8 mouse cellular contexts compared by ENCODE assay signal in genomic region chr2:170450933-170451332, GRCm38 (mm10). TPM values are rescaled to one million over a fixed set of nuclear protein-coding genes. Genes with fewer than 3 reads are reported as not detected.
A peak's percentile ranks its signal among the peaks of the same experiment; 100 is the strongest.
DNase-seq lines count a peak whose midpoint lies in the region; ATAC-seq and TF ChIP-seq lines count a peak whose summit lies in the region.

No protein-coding gene starts in this region.

- no peaks in the 10 kb centered on the region for H3K4me1 ChIP-seq in embryonic facial prominence, embryonic 12.5 days
- peaks cover 8% of the 10 kb centered on the region; the same call in 1 of the 2 replicates for H3K4me1 ChIP-seq in kidney, embryonic 15.5 days
- 0 out of 2 replicates have a peak, but pooled peaks cover 1% of the 10 kb centered on the region for H3K4me1 ChIP-seq in liver, adult 2 months (ENCODE audit: control insufficient read depth, insufficient read depth, low read length)

- H3K27ac ChIP-seq in embryonic facial prominence, embryonic 12.5 days, result no peak overlapping the region
- no peak overlapping the region for H3K27ac ChIP-seq in kidney, embryonic 15.5 days
- H3K27ac ChIP-seq in liver, adult 2 months (replicated peaks; ENCODE audit: insufficient read depth, low read depth, low read length), result no peak overlapping the region

- no peak overlapping the region for H3K9ac ChIP-seq in embryonic facial prominence, embryonic 12.5 days
- H3K9ac ChIP-seq in kidney, embryonic 15.5 days, result no peak overlapping the region
- H3K9ac ChIP-seq in liver, adult 2 months (ENCODE audit: low read depth, low read length), result no peak overlapping the region

- H3K4me2 ChIP-seq in embryonic facial prominence, embryonic 12.5 days (replicated peaks), result peak overlapping the region; percentile 18; the same call in 1 of the 2 replicates
- peak overlapping the region; percentile 37; the same call in 1 of the 2 replicates for H3K4me2 ChIP-seq in kidney, embryonic 15.5 days
- H3K4me2 ChIP-seq in myocyte (ENCODE audit: low read depth), result peak overlapping the region; percentile 28

- H3ac ChIP-seq in myocyte (ENCODE audit: control insufficient read depth, insufficient read length), result no peak overlapping the region

- H3K36me3 ChIP-seq in embryonic facial prominence, embryonic 12.5 days, result no peaks in the 10 kb centered on the region
- H3K36me3 ChIP-seq in kidney, embryonic 15.5 days, result no peaks in the 10 kb centered on the region
- no peaks in the 10 kb centered on the region for H3K36me3 ChIP-seq in liver, adult 2 months (ENCODE audit: control insufficient read depth, insufficient read depth, low read length)
- H3K36me3 ChIP-seq in myocyte (ENCODE audit: control insufficient read depth, insufficient read depth), result no peaks in the 10 kb centered on the region
- no peaks in the 10 kb centered on the region for H3K36me3 ChIP-seq in splenic B cell, adult 2 months (ENCODE audit: control insufficient read depth, insufficient read depth, low read length, poor library complexity, severe bottlenecking)

- DNase-seq in 3T3-L1 (ENCODE audit: low read depth, low spot score), result peak; percentile 88
- DNase-seq in adrenal gland, postnatal 14 days, result peak; percentile 83
- peak; percentile 28 to 63 for DNase-seq in heart, adult 9 months (ENCODE audit: low spot score in 2 of 2)
- peak; percentile 81 for DNase-seq in liver, adult 2 months (ENCODE audit: extremely low read depth, low read depth, low spot score)
- peak; percentile 76 for DNase-seq in splenic B cell, adult 2 months (ENCODE audit: low read depth, low spot score)

- no peaks in the 10 kb centered on the region for H3K79me2 ChIP-seq in liver, adult 2 months (ENCODE audit: control insufficient read depth, insufficient read depth, low read length)
- H3K79me2 ChIP-seq in myocyte (ENCODE audit: control insufficient read depth, insufficient read depth), result no peaks in the 10 kb centered on the region

- no peaks in the 10 kb centered on the region for H3K9me3 ChIP-seq in embryonic facial prominence, embryonic 12.5 days
- H3K9me3 ChIP-seq in kidney, embryonic 15.5 days (replicated peaks), result no peaks in the 10 kb centered on the region

- ATAC-seq in embryonic facial prominence, embryonic 12.5 days (ENCODE audit: insufficient number of reproducible peaks, insufficient read depth, low FRiP score, low TSS enrichment), result no peak
- ATAC-seq in kidney, embryonic 15.5 days (replicated peaks; ENCODE audit: low FRiP score), result peak; percentile 33

- peak; percentile 87 for TF ChIP-seq CTCF in liver, adult 2 months (IDR thresholded peaks at IDR 0.05; ENCODE audit: low read depth, low read length)

- H3K27me3 ChIP-seq in embryonic facial prominence, embryonic 12.5 days, result no peaks in the 10 kb centered on the region
- H3K27me3 ChIP-seq in kidney, embryonic 15.5 days, result peaks cover 16% of the 10 kb centered on the region; the same call in 1 of the 2 replicates
- H3K27me3 ChIP-seq in liver, adult 2 months (ENCODE audit: control insufficient read depth, insufficient read depth, low read length), result no peaks in the 10 kb centered on the region
- peaks cover 19% of the 10 kb centered on the region for H3K27me3 ChIP-seq in myocyte (ENCODE audit: control insufficient read depth, insufficient read depth, insufficient read length)
- H3K27me3 ChIP-seq in splenic B cell, adult 2 months (ENCODE audit: control insufficient read depth, insufficient read depth, low read length, poor library complexity, severe bottlenecking), result no peaks in the 10 kb centered on the region; the same call in 1 of the 2 replicates

- WGBS in embryonic facial prominence, embryonic 12.5 days, result 8% methylated on average over 9 of the region's 9 CpGs
- WGBS in kidney, embryonic 15.5 days, result 8% methylated on average over 9 of the region's 9 CpGs
- WGBS in liver, adult 2 months, result 5% methylated on average over 9 of the region's 9 CpGs

- no peak for TF ChIP-seq POLR2A in liver, adult 2 months (IDR thresholded peaks at IDR 0.05; ENCODE audit: extremely low read depth, insufficient read depth, low read length)
- TF ChIP-seq POLR2A in myocyte (IDR thresholded peaks at IDR 0.05; ENCODE audit: insufficient read length, low read depth), result no peak

- no peak overlapping the region for H3K4me3 ChIP-seq in embryonic facial prominence, embryonic 12.5 days
- no peak overlapping the region for H3K4me3 ChIP-seq in kidney, embryonic 15.5 days (replicated peaks)
- H3K4me3 ChIP-seq in liver, adult 2 months (ENCODE audit: insufficient read depth, low read depth, low read length), result no peak overlapping the region
- H3K4me3 ChIP-seq in myocyte, result no peak overlapping the region

TF ChIP-seq in myocyte, 11 proteins besides CTCF, POLR2A, EP300 and RAD21:
- TF ChIP-seq TCF12 (IDR thresholded peaks at IDR 0.05; ENCODE audit: insufficient read depth, poor library complexity, severe bottlenecking) (no peak), USF1 (IDR thresholded peaks at IDR 0.05; ENCODE audit: low read depth) (no peak), E2F4 (IDR thresholded peaks at IDR 0.05; ENCODE audit: insufficient read depth) (no peak), CEBPB (IDR thresholded peaks at IDR 0.05; ENCODE audit: insufficient read depth, poor library complexity, severe bottlenecking) (no peak), POLR2AphosphoS2 (IDR thresholded peaks at IDR 0.05; ENCODE audit: insufficient read length, low read depth) (no peak), SRF (IDR thresholded peaks at IDR 0.05; ENCODE audit: control insufficient read depth, insufficient read length, low read depth) (no peak), REST (IDR thresholded peaks at IDR 0.05; ENCODE audit: insufficient read depth, insufficient read length) (no peak), MYOD1 (IDR thresholded peaks at IDR 0.05; ENCODE audit: control insufficient read depth in 1 of 3, insufficient read length in 2 of 3, low read depth in 2 of 3) (no peak), TCF3 (IDR thresholded peaks at IDR 0.05; ENCODE audit: insufficient read length, low read depth) (no peak), MYOG (IDR thresholded peaks at IDR 0.05; ENCODE audit: control insufficient read depth in 1 of 3, insufficient read depth in 1 of 3, insufficient read length in 2 of 3, low read depth in 2 of 3) (no peak), MAX (IDR thresholded peaks at IDR 0.05; ENCODE audit: low read depth) (no peak)

RNA-seq across cellular contexts. Expression of gene Bcas1, which starts 23.3 kb away (rescaled TPM):
- total RNA-seq in adrenal gland, postnatal 14 days (2021), result 0.30 and 0.49 TPM in 2 replicates
- 1.2 and 1.3 TPM in 2 replicates for polyA plus RNA-seq in embryonic facial prominence, embryonic 12.5 days (2016; fragmentation: Nextera tagmentation; extraction: Ambion mirVana)
- polyA plus RNA-seq in kidney, embryonic 15.5 days (2015; fragmentation: Nextera tagmentation; extraction: Ambion mirVana), result 0.58 and 1.7 TPM in 2 replicates
- total RNA-seq in liver, adult 2 months (2014; rRNA removed), result 0.07 TPM in 1 of 2 replicates, not detected in the other
- 0.02 TPM in 1 of 2 replicates, not detected in the other for polyA plus RNA-seq in liver, adult 2 months (2012; rRNA removed)
- polyA plus RNA-seq in myocyte (2012; fragmentation: generic; extraction: Trizol), result 0.02 TPM

RNA-seq across cellular contexts. Expression of gene Pfdn4, which starts 45.3 kb away (rescaled TPM):
- 19.4 and 24.1 TPM in 2 replicates for total RNA-seq in adrenal gland, postnatal 14 days (2021)
- polyA plus RNA-seq in embryonic facial prominence, embryonic 12.5 days (2016; fragmentation: Nextera tagmentation; extraction: Ambion mirVana), result 95.7 and 99.3 TPM in 2 replicates
- 77.8 and 103 TPM in 2 replicates for polyA plus RNA-seq in kidney, embryonic 15.5 days (2015; fragmentation: Nextera tagmentation; extraction: Ambion mirVana)
- total RNA-seq in liver, adult 2 months (2014; rRNA removed), result 5.4 and 10.6 TPM in 2 replicates
- 1.4 and 1.8 TPM in 2 replicates for polyA plus RNA-seq in liver, adult 2 months (2012; rRNA removed)
- 34.0 TPM for polyA plus RNA-seq in myocyte (2012; fragmentation: generic; extraction: Trizol)

RNA-seq across cellular contexts. Expression of gene Cyp24a1, which starts 46.0 kb away (rescaled TPM):
- not detected in 2 replicates for total RNA-seq in adrenal gland, postnatal 14 days (2021)
- polyA plus RNA-seq in embryonic facial prominence, embryonic 12.5 days (2016; fragmentation: Nextera tagmentation; extraction: Ambion mirVana), result not detected in 2 replicates
- 1.7 and 1.8 TPM in 2 replicates for polyA plus RNA-seq in kidney, embryonic 15.5 days (2015; fragmentation: Nextera tagmentation; extraction: Ambion mirVana)
- total RNA-seq in liver, adult 2 months (2014; rRNA removed), result not detected in 2 replicates
- not detected in 2 replicates for polyA plus RNA-seq in liver, adult 2 months (2012; rRNA removed)
- 0.01 TPM for polyA plus RNA-seq in myocyte (2012; fragmentation: generic; extraction: Trizol)

Comparison
In these comparisons a context has a peak if more than half of its experiments do, and no peak if none do; other contexts are left out.
1. RNA of gene Pfdn4, which starts 45.3 kb away (polyA plus RNA-seq): 95.7 to 99.3 TPM in embryonic facial prominence, embryonic 12.5 days, 77.8 to 103 TPM in kidney, embryonic 15.5 days and 34.0 TPM in myocyte (single experiment); 1.4 to 1.8 TPM in liver, adult 2 months; every median in the first group is over 10 times any median in the second.
2. Peak in every context shown above with its lines, with median percentiles within 50 percentile points of each other: DNase-seq and H3K4me2 ChIP-seq.